Mouse (Mus musculus): ENCODE results near the gene Itpkb. TPM values are rescaled to one million over a fixed set of nuclear protein-coding genes. Genes with fewer than 3 reads are reported as not detected.

Gene Itpkb
- total and polyA plus RNA-seq, 3 experiments = 25.3 to 76.4 (median 45.6) TPM

DNA sequence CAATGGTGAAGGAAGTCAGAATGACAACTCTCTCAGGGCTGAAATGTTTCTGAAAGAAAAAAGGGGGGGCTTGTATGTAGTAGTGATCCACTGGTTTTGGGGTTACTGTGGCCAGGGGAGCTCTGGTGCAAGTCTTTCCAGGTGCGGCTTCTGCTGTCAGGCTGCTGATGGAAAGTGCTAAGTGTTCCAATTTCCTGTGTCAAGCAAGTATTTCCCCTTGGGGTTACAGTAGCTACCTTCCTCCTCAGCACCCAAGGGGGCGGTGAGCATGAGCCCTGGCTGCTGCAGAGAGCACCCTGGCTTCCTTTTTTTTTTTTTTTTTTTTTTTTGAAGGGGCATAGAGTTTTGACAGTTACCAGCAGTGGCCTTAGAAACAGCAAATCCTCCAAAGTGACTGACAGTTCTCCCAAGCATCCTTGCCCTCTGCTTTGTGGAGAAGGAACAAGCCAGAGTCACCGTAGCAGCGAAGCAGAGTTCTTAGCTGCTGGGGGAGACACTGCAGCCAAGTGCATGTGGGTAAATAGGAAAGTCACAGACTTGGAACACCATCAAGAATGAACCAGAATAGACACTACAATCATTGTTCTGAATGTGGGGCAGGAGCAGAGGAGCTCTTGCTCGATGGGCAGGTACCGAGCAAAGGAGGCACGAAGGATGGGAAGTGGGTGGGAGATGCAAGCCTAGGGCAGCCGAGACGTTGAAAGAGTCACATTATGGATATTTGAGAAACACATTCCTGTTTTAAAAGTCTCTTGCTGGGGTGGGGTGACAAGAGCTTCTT, 62.9 kb downstream of the Itpkb start:
- DNase-seq = no peak

DNA sequence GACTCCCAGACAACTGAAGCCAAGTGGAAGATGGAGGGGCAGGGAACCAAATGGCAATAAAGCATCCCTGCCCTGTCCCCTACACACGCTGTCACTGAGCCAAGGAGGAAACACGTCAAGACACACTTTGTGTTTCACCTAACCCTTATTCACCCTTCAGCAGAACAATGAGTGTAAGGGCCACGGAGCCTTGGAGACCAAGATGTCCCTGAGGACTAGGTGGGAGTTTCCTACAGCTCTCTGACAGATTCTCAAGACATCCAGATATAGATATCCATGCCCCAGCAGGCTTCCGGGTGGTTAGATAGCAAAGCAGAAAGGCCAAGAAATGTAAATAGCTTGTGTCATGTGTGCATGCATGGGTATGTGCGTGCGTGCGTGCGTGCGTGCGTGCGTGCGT, 63.6 kb downstream of the Itpkb start:
- DNase-seq = peak; percentile 42

- no peak for DNase-seq
Observed at GRCm38 (mm10) chr1:180397734-180398133, 67.4 kb downstream of the Itpkb start.

- no peak for DNase-seq
Observed at GRCm38 (mm10) chr1:180398446-180398845, 68.2 kb downstream of the Itpkb start.

DNA sequence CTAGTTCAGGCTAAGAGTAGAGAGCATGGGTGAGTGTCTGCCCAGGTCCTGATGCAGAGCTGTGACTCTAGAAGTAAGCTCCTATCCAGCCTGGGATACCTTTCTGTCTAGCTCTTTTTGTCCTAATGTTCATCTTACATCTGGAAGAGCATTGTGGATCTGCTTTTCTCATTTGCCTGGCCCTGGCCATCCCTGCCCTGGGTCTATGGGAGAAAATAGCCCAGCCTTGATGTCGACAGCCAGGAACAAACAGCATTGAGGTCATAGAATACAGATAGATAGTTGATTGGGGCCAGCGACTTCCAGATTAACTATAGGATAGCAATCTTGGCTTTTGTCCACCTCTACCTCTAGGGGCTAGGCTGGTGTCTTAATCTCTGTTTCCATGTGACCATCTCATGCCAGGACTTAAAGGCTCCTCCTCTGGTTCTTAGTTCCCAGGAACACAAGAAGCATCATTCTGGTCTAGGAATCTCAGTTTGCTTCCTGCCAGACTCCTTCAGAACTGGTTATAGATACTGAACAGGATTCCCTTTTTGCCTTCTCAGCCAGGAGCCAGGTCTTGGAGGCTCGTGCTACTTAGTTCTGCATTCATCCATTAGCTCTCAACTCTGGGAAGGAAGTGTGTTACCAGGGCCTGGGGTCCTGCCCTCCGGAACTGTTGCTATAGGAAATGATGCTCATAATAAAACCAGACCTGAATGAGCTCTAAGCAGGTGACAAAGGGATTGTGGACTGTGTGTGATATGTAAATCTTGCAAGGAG, 70.6 kb downstream of the Itpkb start:
- no peak for DNase-seq

DNA sequence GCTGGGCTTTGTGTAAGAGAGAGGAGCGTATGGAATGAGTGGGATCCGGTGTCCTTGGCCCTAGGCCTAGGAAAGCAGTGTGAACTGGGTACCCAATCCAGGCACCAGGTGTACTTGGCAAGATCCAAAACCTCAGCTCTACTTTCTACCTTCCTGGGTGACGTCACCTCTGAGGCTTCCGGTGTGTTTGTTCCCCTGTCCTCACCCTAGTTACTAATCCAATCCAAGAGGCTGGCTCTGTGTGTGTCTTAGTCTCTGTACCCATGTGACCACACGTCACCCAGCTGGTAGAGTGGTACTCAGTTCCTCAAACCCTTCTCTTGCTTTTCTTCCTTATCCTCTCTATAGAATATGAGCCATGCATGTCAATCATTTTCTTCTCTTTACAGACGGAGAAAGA, 71.4 kb downstream of the Itpkb start:
- no peak for DNase-seq

- peak; percentile 50 for DNase-seq
Observed at GRCm38 (mm10) chr1:180402481-180403081, 72.3 kb downstream of the Itpkb start.

- DNase-seq = no peak
Observed at GRCm38 (mm10) chr1:180403357-180403693, 73.0 kb downstream of the Itpkb start.

GRCm38 (mm10) chr1:180403694-180404606, 73.7 kb downstream of the Itpkb start:
- peak; percentile 90 for DNase-seq

DNA sequence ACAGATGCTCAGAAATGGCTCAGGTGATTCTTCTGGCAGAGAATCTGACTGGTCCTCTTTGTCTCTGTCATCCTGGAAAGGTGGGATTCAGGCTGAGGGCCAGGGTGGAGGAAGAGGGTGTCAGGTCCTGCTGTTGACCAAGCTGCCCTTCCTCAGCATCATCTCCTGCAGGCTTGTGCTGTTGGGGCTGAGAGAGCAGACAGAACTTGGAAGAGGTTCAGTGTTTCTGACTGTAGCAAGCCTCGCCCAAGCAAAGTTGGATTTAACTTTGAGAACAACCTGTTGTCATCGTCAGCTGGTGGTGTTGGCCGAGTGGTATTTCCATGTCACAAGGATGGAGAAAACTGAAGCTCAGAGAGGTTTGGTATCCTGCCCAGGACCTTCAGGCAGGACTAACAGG, 74.4 kb downstream of the Itpkb start:
- DNase-seq = no peak

- peak; percentile 79 for DNase-seq
Observed at GRCm38 (mm10) chr1:180405576-180406335, 75.5 kb downstream of the Itpkb start.

- peak; percentile 35 for DNase-seq
Observed at GRCm38 (mm10) chr1:180406336-180407035, 76.2 kb downstream of the Itpkb start.

DNA sequence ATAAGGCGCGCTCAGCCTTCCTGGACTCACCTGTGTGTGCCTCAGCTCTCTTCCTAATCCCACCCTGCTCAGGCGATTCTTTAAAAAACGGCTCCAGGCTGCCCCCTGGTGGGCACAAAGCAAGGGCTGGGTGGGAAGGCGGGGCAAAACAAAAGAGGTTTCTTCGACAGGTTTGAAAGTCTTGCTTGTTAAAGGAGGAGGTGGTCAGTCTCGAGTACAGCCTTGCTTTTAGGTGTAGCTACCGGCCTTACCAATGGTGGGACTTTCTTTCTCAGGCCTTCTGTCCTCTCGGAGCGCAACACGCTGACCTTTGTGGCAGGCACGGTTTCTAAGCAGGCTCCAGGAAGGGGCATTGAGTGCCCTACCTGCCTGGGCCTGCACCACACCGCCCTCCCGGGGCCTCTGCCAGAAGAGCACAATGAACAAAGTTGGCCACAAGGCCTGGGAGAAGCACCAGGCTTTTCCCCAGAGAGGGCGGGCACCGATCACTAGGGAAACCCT, 76.9 kb downstream of the Itpkb start:
- DNase-seq = peak; percentile 75

DNA sequence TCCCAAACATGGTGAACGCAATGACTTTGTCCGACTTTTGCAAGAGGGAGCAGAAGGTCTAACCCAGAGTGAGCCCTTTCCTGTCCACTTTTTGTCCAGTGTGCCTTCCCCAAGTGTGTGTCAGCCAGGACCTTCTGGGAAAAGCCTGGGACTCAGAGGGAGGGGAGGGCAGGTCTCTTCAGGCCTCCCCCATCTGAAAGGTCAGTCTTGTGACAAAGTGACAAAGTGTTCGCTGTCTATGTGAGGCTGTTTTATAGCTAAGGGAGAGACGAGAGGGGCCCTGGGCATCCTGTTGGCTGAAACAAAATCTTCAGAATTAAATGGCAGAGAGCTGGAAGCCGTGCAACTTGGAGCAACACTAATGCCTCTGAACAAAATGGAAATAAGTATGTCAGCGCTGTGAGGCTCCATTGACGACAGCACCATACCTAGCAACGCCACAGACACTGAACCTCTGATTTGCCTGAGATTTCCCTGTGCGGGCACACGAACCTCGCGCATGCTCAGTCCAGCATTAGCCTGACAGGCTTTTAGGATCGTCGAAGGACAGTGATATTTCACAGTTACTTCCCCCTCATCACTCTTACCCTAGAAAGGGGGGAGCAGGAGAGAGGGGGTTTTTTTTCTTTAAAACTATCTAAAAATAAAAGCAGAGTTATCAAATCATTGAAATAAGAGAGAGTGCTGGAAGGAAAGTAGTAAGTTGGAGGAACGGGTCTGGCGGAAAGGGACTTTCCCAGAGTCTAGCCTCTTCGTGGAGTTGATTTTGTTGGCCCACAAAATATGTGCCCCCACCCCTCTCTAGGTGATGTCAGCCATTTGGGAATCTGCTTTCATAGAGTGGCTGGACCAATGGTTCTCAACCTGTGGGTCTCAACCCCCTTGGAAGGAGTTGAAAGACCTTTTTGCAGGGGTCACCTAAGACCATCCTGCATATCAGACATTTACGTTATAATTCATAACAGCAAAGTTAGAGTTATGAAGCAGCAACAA, 77.7 kb downstream of the Itpkb start:
- DNase-seq = peak; percentile 63

DNA sequence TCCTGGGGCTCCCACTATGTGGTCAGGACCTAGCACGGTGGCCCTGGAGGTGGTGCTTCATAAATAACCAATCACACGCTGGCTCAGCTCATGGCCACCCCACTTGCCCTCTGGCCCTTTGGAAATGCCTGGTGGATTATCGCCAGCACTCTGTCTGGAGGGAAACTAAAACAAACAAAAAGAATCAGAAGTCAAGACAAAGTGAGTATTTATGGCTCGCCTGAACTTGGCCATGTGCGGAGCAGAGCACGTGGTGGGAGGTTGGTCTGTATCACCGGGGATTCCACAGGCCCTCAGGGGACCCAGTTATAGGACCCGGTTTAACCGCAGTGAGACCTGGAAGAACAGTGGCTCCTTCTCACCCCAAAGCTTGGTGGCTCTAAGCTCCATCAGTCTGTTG, 78.5 kb downstream of the Itpkb start:
- peak; percentile 84 for DNase-seq

- no peak for DNase-seq
Observed at GRCm38 (mm10) chr1:180409771-180410170, 79.5 kb downstream of the Itpkb start.

DNA sequence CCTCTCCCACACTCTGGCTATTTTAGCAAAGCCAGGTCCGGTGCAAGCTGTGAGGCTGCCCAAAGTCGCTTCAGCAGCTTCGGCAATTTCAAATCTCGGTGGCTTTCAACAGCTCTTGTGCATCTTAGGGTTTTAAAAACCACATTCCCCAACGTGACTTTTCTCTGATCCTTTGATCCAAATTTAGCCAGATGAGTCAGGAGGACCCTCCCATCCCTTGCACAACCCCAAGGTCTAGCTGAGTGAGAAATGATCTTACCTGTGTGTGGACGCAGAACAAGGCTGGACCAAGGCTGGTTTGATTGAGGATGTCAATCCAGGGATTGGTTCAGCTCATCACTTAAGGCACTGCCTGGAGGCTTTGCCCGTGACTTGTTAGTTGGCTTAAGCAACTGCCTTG, 80.0 kb downstream of the Itpkb start:
- peak; percentile 74 for DNase-seq

DNA sequence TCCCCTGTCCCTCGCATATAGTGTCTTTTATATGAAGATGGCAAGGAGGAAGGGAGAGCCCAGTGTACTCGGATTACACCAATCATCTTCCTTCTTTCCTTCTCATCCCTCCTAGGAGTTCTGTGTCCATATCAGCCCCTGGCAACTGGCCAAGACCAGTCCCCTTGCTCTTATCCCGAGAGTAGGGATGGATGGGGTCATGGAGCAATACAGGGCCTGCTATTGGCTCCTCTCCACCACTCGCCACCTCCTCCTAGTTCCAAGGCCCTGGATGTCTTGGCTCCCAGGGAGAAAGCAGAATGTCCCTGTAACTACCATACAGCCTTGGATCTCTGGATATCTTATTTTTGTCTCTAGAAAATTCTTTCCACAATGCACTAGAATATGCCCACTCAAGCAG, 84.8 kb downstream of the Itpkb start:
- DNase-seq = no peak

- no peak for DNase-seq
Observed at GRCm38 (mm10) chr1:180415836-180416235, 85.6 kb downstream of the Itpkb start.

All from adrenal gland, adult 2 months (tissue).